Mouse (Mus musculus) CH12.LX (cell line): ENCODE measurements around the gene Pitpna. TPM values are rescaled to one million over a fixed set of nuclear protein-coding genes. Genes with fewer than 3 reads are reported as not detected.

Experiments used
- DNase-seq: peaks from one replicate; pipeline ENCODE4 v3.0.0-alpha.2; 2013; ENCODE audit errors: extremely low read depth
- H3K27ac ChIP-seq: 2 replicates; pipeline ENCODE4 v1.5.1; 2012; ENCODE audit warnings: low read depth, mild to moderate bottlenecking, control low read depth, moderate library complexity; ENCODE audit not compliant: insufficient read depth
- H3K27me3 ChIP-seq: replicated peaks from 2 replicates; pipeline ENCODE3; 2012; ENCODE audit warnings: inconsistent platforms
- H3K36me3 ChIP-seq, 2 experiments: replicated peaks in 1 of 2; 2 replicates each; pipeline versions ENCODE3 to v1.6.1; 2012; ENCODE audit warnings: inconsistent platforms in 1 of 2, low read length in 1 of 2, mild to moderate bottlenecking in 1 of 2, mixed read lengths in 1 of 2, moderate library complexity in 1 of 2; ENCODE audit not compliant: control insufficient read depth in 1 of 2, insufficient read depth in 1 of 2
- H3K4me1 ChIP-seq, 2 experiments: 2 replicates each; pipeline ENCODE4 v1.6.1; 2012; ENCODE audit warnings: inconsistent platforms in 1 of 2, moderate library complexity in 1 of 2; ENCODE audit not compliant: insufficient read depth in 2 of 2, control insufficient read depth in 1 of 2
- H3K4me2 ChIP-seq: 2 replicates; pipeline ENCODE4 v1.6.1; 2012; ENCODE audit warnings: low read depth, mild to moderate bottlenecking, control low read depth; ENCODE audit not compliant: poor library complexity, insufficient read depth, severe bottlenecking
- H3K4me3 ChIP-seq, 3 experiments: fragments of 150-350 bp in 1 of 3; sonication (generic) in 1 of 3; replicated peaks in 1 of 3; 2 replicates each; pipeline versions ENCODE3 to v1.5.1; 2011 to 2012; ENCODE audit warnings: low read depth in 2 of 3, low read length in 2 of 3, mild to moderate bottlenecking in 2 of 3, moderate library complexity in 2 of 3, control low read depth in 1 of 3, improper control_type of control experiment in 1 of 3, inconsistent platforms in 1 of 3, mixed read lengths in 1 of 3; ENCODE audit not compliant: poor library complexity in 1 of 3
- H3K79me2 ChIP-seq: replicated peaks from 2 replicates; pipeline ENCODE4 v1.6.1; 2012; ENCODE audit warnings: mild to moderate bottlenecking, moderate library complexity; ENCODE audit not compliant: control insufficient read depth, poor library complexity, insufficient read depth, severe bottlenecking; ENCODE audit errors: extremely low read depth
- H3K9ac ChIP-seq: 2 replicates; pipeline ENCODE4 v1.6.1; 2012; ENCODE audit warnings: low read depth, mild to moderate bottlenecking, control low read depth, moderate library complexity; ENCODE audit not compliant: insufficient read depth
- H3K9me3 ChIP-seq: replicated peaks from 2 replicates; pipeline ENCODE3; 2012; ENCODE audit warnings: low read length, inconsistent platforms, mixed read lengths
- CTCF ChIP-seq, 2 experiments: IDR thresholded peaks in 1 of 2; conservative IDR thresholded peaks in 1 of 2; 2 replicates each; pipeline ENCODE4 v1.5.1; 2011 to 2012; ENCODE audit warnings: low read depth in 2 of 2, low read length in 2 of 2, improper control_type of control experiment in 1 of 2, inconsistent platforms in 1 of 2, mild to moderate bottlenecking in 1 of 2, moderate library complexity in 1 of 2
- GABPA ChIP-seq: IDR thresholded peaks from 2 replicates; pipeline ENCODE4 v1.6.1; 2012; ENCODE audit warnings: low read depth, low read length, improper control_type of control experiment, inconsistent platforms; ENCODE audit not compliant: insufficient replicate concordance
- JUN ChIP-seq: IDR thresholded peaks from 2 replicates; pipeline ENCODE4 v1.6.1; 2011; ENCODE audit warnings: low read depth, mild to moderate bottlenecking, low read length, improper control_type of control experiment, moderate library complexity; ENCODE audit not compliant: insufficient read depth
- MAX ChIP-seq: IDR thresholded peaks from 2 replicates; pipeline ENCODE4 v1.6.1; 2011; ENCODE audit warnings: low read length, improper control_type of control experiment
- MYC ChIP-seq: IDR thresholded peaks from 2 replicates; pipeline ENCODE4 v1.6.1; 2011; ENCODE audit warnings: low read depth, mild to moderate bottlenecking, improper control_type of control experiment, low read length
- NELFE ChIP-seq: IDR thresholded peaks from 2 replicates; pipeline ENCODE4 v1.6.1; 2011; ENCODE audit warnings: low read depth, low read length, improper control_type of control experiment
- POLR2AphosphoS2 ChIP-seq: IDR thresholded peaks from 2 replicates; pipeline ENCODE4 v1.6.1; 2011; ENCODE audit warnings: low read depth, low read length, improper control_type of control experiment
- RAD21 ChIP-seq: IDR thresholded peaks from 2 replicates; pipeline ENCODE4 v1.6.1; 2011; ENCODE audit warnings: low read depth, mild to moderate bottlenecking, low read length, improper control_type of control experiment, moderate library complexity
- RCOR1 ChIP-seq: conservative IDR thresholded peaks from 2 replicates; pipeline ENCODE4 v1.6.1; 2012; ENCODE audit warnings: low read depth, mild to moderate bottlenecking, inconsistent platforms, low read length, improper control_type of control experiment
- SMC3 ChIP-seq: IDR thresholded peaks from 2 replicates; pipeline ENCODE4 v1.6.1; 2011; ENCODE audit warnings: low read depth, low read length, improper control_type of control experiment
- UBTF ChIP-seq: IDR thresholded peaks from 2 replicates; pipeline ENCODE4 v1.6.1; 2012; ENCODE audit warnings: low read depth, mild to moderate bottlenecking, inconsistent platforms, low read length, improper control_type of control experiment, moderate library complexity
- dilution Hi-C: fragments of 300-500 bp; cut with MboI; formaldehyde crosslinking; loops from 2 replicates; pipeline ENCODE4 v1.14.3; 2020; ENCODE audit warnings: low sequenced_read_pairs; ENCODE audit not compliant: extremely low pct_unique_long_range_greater_than_20kb, extremely low pct_ligation_motif_present
- in situ Hi-C: fragments of 300-500 bp; cut with MboI; formaldehyde crosslinking; loops from 3 replicates; pipeline ENCODE4 v1.14.3; 2019; ENCODE audit warnings: low sequenced_read_pairs, low pct_ligation_motif_present, low pct_unique_long_range_greater_than_20kb, mixed read lengths
- polyA plus RNA-seq: library from polyadenylated mRNA; unstranded; fragments of >175 nt; gene quantifications from 2 replicates; pipeline ENCODE4 v1.2.1, GENCODE M21; 2012; ENCODE audit warnings: low read depth; ENCODE audit not compliant: insufficient read length
- total RNA-seq, 2 experiments: library from RNA; depleted of rRNA; stranded (reverse); fragments of 300-350 nt in 1 of 2; fragments of >200 nt in 1 of 2; gene quantifications; 2 replicates each; pipeline ENCODE4 v1.2.3; 2012 to 2014

The Pitpna gene
- total and polyA plus RNA-seq, 3 experiments = 61.8 to 243 (median 80.7) TPM

GRCm38 (mm10) chr11:75558101-75558500, 29.8 kb upstream of the Pitpna start:
- no peak overlapping the region for H3K4me2 ChIP-seq
- H3K27me3 ChIP-seq = no peaks in the 10 kb centered on the region
- peaks cover 6% of the 10 kb centered on the region for H3K9me3 ChIP-seq
- TF ChIP-seq MAX = peak; percentile 40; the same call in 1 of the 2 replicates
- peak; percentile 45 for TF ChIP-seq SMC3
- peak; percentile 40 to 68 for TF ChIP-seq CTCF (conservative IDR thresholded peaks at IDR 0.05 in 1 of 2, IDR thresholded peaks at IDR 0.05 in 1 of 2; ENCODE audit: low read depth in 2 of 2, low read length in 2 of 2)
- no peak for TF ChIP-seq GABPA
- TF ChIP-seq MYC = peak; percentile 48; the same call in 1 of the 2 replicates
- TF ChIP-seq JUN = no peak
- peak; percentile 39 for TF ChIP-seq RAD21
- DNase-seq = peak; percentile 51
- H3K4me3 ChIP-seq = no peak overlapping the region
- peaks cover 0 to 29% of the 10 kb centered on the region in 2 experiments for H3K36me3 ChIP-seq
- dilution Hi-C loops (no loop called here), in situ Hi-C loops (no loop called here)
- no peaks in the 10 kb centered on the region for H3K79me2 ChIP-seq
- H3K9ac ChIP-seq = no peak overlapping the region
- H3K4me1 ChIP-seq = peaks cover 26 to 57% of the 10 kb centered on the region in 2 experiments
- H3K27ac ChIP-seq = no peak overlapping the region

GRCm38 (mm10) chr11:75559870-75560504, 27.9 kb upstream of the Pitpna start:
- H3K9me3 ChIP-seq = peaks cover 6% of the 10 kb centered on the region
- no peak overlapping the region for H3K9ac ChIP-seq
- H3K4me3 ChIP-seq = no peak overlapping the region
- dilution Hi-C loops = no loop called here
- no peaks in the 10 kb centered on the region for H3K27me3 ChIP-seq
- DNase-seq = no peak
- no peak overlapping the region for H3K27ac ChIP-seq
- H3K36me3 ChIP-seq = peaks cover 0 to 26% of the 10 kb centered on the region in 2 experiments
- H3K4me2 ChIP-seq = no peak overlapping the region
- TF ChIP-seq RCOR1 (no peak), UBTF (no peak), CTCF (conservative IDR thresholded peaks at IDR 0.05 in 1 of 2, IDR thresholded peaks at IDR 0.05 in 1 of 2; ENCODE audit: low read depth in 2 of 2, low read length in 2 of 2) (no peak), POLR2AphosphoS2 (no peak), NELFE (no peak), MAX (no peak)
- TF ChIP-seq, all 38 proteins: peak for 0
- Histone ChIP-seq H3K4me1 (peaks cover 38 to 64% of the 10 kb centered on the region in 2 experiments), H3K79me2 (no peaks in the 10 kb centered on the region)
- in situ Hi-C loops = no loop called here
